Mouse (Mus musculus) kidney, embryonic 16.5 days (tissue): ENCODE results near the gene Krt71. TPM values are rescaled to one million over a fixed set of nuclear protein-coding genes. Genes with fewer than 3 reads are reported as not detected.

Experiments used
- ATAC-seq: fragments of 200-750 bp; cut with Nextera tagmentation; 2 replicates; pipeline ENCODE4 v1.8.0; 2017; ENCODE audit warnings: moderate TSS enrichment; ENCODE audit not compliant: low FRiP score, low TSS enrichment
- H3K27ac ChIP-seq: fragments of 300-500 bp; sonication (generic); 2 replicates; pipeline ENCODE4 v1.5.1; 2014; ENCODE audit warnings: low read length
- H3K27me3 ChIP-seq: fragments of 300-500 bp; sonication (generic); 2 replicates; pipeline ENCODE4 v1.6.1; 2014; ENCODE audit warnings: low read length, control low read depth, mixed read lengths; ENCODE audit not compliant: insufficient read depth
- H3K36me3 ChIP-seq: fragments of 300-500 bp; sonication (generic); 2 replicates; pipeline ENCODE4 v1.6.1; 2014; ENCODE audit warnings: low read length, control low read depth, mixed read lengths; ENCODE audit not compliant: insufficient read depth
- H3K4me1 ChIP-seq: fragments of 300-500 bp; sonication (generic); 2 replicates; pipeline ENCODE4 v1.6.1; 2014; ENCODE audit warnings: low read length, control low read depth, mixed read lengths; ENCODE audit not compliant: insufficient read depth
- H3K4me2 ChIP-seq: fragments of 300-500 bp; sonication (generic); replicated peaks from 2 replicates; pipeline ENCODE4 v1.6.1; 2014; ENCODE audit warnings: low read depth, low read length
- H3K4me3 ChIP-seq: fragments of 300-500 bp; sonication (generic); 2 replicates; pipeline ENCODE4 v1.5.1; 2014; ENCODE audit warnings: mild to moderate bottlenecking, low read length
- H3K9ac ChIP-seq: fragments of 300-500 bp; sonication (generic); replicated peaks from 2 replicates; pipeline ENCODE4 v1.6.1; 2014; ENCODE audit warnings: low read length
- H3K9me3 ChIP-seq: fragments of 300-500 bp; sonication (generic); 2 replicates; pipeline ENCODE4 v1.6.1; 2016; ENCODE audit warnings: low read length, control low read depth
- WGBS: fragments of 180-500 bp; shearing (Covaris S2); extraction: QIAGEN DNeasy Blood & Tissue Kit; methylation state at CpG from one replicate; pipeline ENCODE4 v1.1.7; 2014; 5-methylcytosine and 5-hydroxymethylcytosine counted together
- polyA plus RNA-seq: library from polyadenylated mRNA; unstranded; fragments of >200 nt; fragmentation: Nextera tagmentation; extraction: Ambion mirVana; gene quantifications from 2 replicates; pipeline ENCODE4 v1.2.1, GENCODE M21; 2015

Gene Krt71
- polyA plus RNA-seq: not detected in 2 replicates

DNA sequence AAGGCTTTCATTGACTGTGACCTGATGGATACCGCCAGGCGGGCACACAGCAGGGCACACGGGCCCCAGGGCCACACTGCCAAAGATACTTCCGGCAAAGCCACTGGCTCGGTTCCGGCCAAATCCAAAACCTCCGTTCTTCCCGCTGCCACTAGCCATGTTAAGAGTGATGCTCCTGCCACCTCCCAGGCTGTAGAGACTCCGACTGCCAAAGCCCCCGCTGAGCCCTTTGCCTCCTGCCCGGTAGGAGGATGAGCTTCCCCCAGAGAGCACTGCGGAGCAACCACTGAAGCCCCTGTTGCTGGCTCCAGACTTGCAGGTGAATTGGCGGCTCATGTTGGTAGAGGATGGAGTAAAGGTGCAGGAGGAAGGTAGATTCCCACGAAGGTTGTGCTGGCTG is at the start of gene Krt71:
TSS of gene Krt71 (minus strand) at position 399 of the 400 bp plus-strand sequence.
- H3K4me1 ChIP-seq: no peaks in the 10 kb centered on the region
- no peaks in the 10 kb centered on the region for H3K36me3 ChIP-seq
- 57% methylated on average over 14 of the region's 14 CpGs for WGBS
- no peak within 1 kb of the TSS for H3K4me2 ChIP-seq
- peaks cover 4% of the 10 kb centered on the region; the same call in 1 of the 2 replicates for H3K27me3 ChIP-seq
- H3K9me3 ChIP-seq: no peaks in the 10 kb centered on the region
- no peak for ATAC-seq
- no peak within 1 kb of the TSS for H3K4me3 ChIP-seq
- H3K9ac ChIP-seq: no peak within 1 kb of the TSS
- H3K27ac ChIP-seq: no peak within 1 kb of the TSS

DNA sequence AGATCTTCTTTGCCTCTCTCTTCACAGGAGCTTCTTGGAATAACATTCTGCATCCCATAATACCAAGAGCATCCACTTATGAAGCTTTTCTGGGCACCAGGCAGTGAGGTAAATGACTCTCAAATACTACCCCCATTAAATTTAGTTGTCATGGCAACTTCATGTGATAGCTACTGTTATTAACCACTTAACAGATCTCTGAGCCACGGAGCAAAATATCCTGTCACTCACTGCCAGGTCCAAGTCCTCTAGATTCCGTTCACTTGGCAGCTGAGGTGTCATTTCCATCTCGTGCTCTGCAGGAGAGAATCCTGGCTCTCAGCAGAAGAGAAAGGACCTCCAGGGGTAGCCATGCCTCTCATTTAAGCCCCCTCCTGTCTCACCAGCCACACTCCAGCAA is 48.0 kb upstream of the Krt71 start:
- WGBS: 14% methylated on average over 3 of the region's 3 CpGs
- Histone ChIP-seq H3K4me1 (no peaks in the 10 kb centered on the region), H3K4me2 (no peak overlapping the region), H3K4me3 (no peak overlapping the region), H3K9me3 (no peaks in the 10 kb centered on the region), H3K27ac (no peak overlapping the region), H3K9ac (no peak overlapping the region), H3K27me3 (no peaks in the 10 kb centered on the region), H3K36me3 (no peaks in the 10 kb centered on the region)
- ATAC-seq: no peak

DNA sequence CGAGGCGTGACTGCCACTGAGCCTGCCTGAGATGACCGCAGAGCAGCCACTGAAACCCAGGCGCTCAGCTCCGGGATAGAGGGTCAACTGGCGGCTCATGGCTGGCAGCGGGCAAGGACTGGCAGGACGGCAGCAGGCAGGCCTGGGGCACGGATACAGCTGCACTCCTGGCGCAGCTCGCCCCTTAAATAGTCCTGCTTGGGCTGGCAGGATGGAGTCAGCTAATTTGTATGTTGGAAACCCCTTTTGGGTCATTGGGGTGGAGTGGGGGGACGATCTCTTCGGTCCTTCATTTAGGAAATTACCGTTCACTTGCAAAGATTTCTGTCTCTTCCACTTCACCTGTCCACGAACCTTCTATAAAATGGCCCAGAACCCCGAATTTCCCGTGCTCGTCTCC is 43.5 kb upstream of the Krt71 start, which contains the start of gene Krt72:
TSS of gene Krt72 (minus strand) at position 101 of the 400 bp plus-strand sequence.
- no peak within 1 kb of the TSS for H3K27ac ChIP-seq
- H3K27me3 ChIP-seq: no peaks in the 10 kb centered on the region
- WGBS: 90% methylated on average over 18 of the region's 18 CpGs
- H3K4me1 ChIP-seq: no peaks in the 10 kb centered on the region
- H3K4me3 ChIP-seq: no peak within 1 kb of the TSS
- H3K9ac ChIP-seq: no peak within 1 kb of the TSS
- H3K4me2 ChIP-seq: no peak within 1 kb of the TSS
- no peaks in the 10 kb centered on the region for H3K36me3 ChIP-seq
- H3K9me3 ChIP-seq: no peaks in the 10 kb centered on the region
- ATAC-seq: no peak

DNA sequence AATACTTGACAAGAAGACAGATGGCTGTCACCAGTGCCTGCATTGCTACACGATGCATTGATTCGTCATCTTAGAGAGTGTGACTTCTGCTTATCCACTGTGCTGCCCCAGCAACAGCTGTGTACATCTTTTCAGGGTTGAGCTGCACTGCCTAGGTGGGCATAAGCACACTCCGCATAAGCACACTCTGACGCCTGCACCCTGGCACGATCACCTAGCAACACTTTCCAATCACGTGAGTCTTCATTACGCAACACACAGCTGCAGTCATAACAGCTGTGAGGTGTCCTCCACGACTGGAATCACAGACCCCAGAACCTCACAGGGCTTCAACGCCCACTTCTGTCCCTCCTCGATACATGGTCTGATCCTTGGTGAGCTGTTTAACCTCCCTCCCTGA is 30.5 kb upstream of the Krt71 start:
- Histone ChIP-seq H3K27me3 (no peaks in the 10 kb centered on the region; the same call in 1 of the 2 replicates), H3K4me3 (no peak overlapping the region), H3K9me3 (no peaks in the 10 kb centered on the region), H3K9ac (no peak overlapping the region), H3K27ac (no peak overlapping the region), H3K4me1 (no peaks in the 10 kb centered on the region), H3K4me2 (no peak overlapping the region), H3K36me3 (no peaks in the 10 kb centered on the region)
- WGBS: 74% methylated on average over 10 of the region's 10 CpGs
- no peak for ATAC-seq

DNA sequence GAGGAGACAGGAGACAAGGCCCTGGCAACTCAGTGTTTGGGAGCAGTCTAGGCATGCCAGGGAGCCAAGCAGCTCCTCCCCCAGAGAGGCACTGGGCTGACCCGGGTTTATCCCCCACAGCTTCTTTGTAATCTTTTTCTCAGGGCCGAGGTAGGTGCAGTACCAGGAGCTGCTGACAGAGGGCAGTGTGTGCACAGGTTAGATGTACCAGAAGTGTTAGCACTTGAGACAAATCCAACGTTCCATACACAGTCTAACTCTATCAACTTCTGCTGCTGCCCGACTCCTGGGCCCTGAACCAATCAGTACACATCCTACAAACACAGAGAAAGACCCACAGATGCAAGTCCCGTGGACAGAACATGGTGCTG is 29.8 kb upstream of the Krt71 start:
- Histone ChIP-seq H3K27ac (no peak overlapping the region), H3K27me3 (no peaks in the 10 kb centered on the region; the same call in 1 of the 2 replicates), H3K4me3 (no peak overlapping the region), H3K36me3 (no peaks in the 10 kb centered on the region), H3K9me3 (no peaks in the 10 kb centered on the region), H3K9ac (no peak overlapping the region), H3K4me2 (no peak overlapping the region), H3K4me1 (no peaks in the 10 kb centered on the region)
- 10% methylated on average over 5 of the region's 5 CpGs for WGBS
- peak; percentile 59 for ATAC-seq

DNA sequence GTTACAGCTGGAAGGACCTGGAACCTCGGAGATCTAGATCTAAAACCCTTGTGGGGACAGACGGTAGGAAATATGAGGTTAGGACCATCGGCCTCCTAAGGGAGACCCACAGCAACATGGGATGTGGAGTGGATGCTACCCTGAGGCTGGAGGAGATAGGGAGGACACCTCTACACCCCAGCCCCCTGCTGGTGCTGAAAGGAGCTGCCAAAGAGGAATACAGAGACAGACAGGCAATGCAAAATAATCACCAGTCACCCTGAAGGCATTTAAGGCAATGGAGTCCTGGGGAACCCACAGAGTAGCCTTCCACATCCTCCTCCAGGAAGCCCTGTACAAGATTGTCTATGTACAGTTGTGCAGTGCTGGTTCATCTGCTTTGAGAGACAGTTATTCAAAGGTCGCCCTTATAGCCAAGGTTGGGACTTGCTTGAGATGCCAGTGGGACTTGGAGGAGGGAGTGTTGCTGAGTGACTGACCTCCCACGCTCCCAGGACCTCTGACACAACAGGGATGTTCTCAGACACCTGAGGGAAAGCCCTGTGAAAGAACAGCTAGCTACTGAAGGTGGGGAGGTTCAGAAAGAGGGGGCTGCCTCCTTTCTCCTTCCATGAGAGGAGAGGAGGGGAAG is 29.3 kb upstream of the Krt71 start:
- no peak overlapping the region for H3K27ac ChIP-seq
- no peaks in the 10 kb centered on the region; the same call in 1 of the 2 replicates for H3K27me3 ChIP-seq
- no peak overlapping the region for H3K4me2 ChIP-seq
- 0 out of 2 replicates have a peak, but pooled peaks have one; percentile 49 for ATAC-seq
- no peaks in the 10 kb centered on the region for H3K36me3 ChIP-seq
- H3K9me3 ChIP-seq: no peaks in the 10 kb centered on the region
- no peak overlapping the region for H3K4me3 ChIP-seq
- no peak overlapping the region for H3K9ac ChIP-seq
- no peaks in the 10 kb centered on the region for H3K4me1 ChIP-seq
- 67% methylated on average over 5 of the region's 5 CpGs for WGBS

DNA sequence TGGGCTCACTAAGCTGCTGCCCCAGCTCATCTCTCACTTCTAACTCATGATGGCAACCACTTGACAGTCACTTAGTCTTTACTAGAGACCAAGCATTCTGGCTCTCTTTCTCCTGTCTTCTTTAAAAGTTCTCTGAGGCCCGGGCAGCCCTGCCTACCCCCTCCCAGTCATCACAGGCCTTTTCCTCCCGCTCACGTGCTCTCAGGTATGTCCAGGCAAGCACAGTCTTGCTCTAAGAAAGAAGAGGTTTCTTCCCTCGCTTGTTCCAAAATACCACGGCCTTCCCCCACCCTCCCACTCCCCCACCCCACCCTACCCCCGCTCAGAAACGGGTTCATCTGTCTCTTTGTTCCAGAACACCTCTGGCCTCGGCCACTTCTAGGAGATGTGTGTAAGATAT is 27.3 kb upstream of the Krt71 start:
- WGBS: 34% methylated on average over 8 of the region's 8 CpGs
- H3K36me3 ChIP-seq: no peaks in the 10 kb centered on the region
- H3K4me2 ChIP-seq: no peak overlapping the region
- H3K27me3 ChIP-seq: no peaks in the 10 kb centered on the region; the same call in 1 of the 2 replicates
- no peak for ATAC-seq
- no peak overlapping the region for H3K4me3 ChIP-seq
- no peaks in the 10 kb centered on the region for H3K4me1 ChIP-seq
- no peak overlapping the region for H3K9ac ChIP-seq
- no peaks in the 10 kb centered on the region for H3K9me3 ChIP-seq
- no peak overlapping the region for H3K27ac ChIP-seq

DNA sequence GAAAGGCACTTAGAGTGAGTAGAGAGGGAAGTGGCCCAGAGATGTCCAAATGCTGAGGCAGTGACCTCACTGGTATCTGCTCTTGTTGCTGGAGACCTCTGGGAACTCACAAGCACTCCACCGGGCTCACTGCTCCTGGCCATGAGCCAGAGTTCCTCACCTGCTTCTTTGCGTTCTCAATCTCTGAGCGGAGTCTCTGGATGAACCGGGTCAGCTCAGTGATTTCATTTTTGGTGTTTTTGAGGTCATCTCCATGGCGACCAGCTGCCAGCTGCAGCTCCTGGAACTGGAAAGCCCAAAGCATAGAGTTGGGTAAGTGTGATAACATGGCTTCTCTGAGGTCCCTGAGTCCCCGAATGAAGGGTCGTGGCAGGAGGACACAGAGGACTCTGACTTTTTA is 5.1 kb downstream of the Krt71 start:
- H3K27me3 ChIP-seq: peaks cover 3% of the 10 kb centered on the region; the same call in 1 of the 2 replicates
- no peak overlapping the region for H3K4me3 ChIP-seq
- whole genome bisulfite sequencing: 83% methylated on average over 7 of the region's 7 CpGs
- no peak overlapping the region for H3K27ac ChIP-seq
- no peaks in the 10 kb centered on the region for H3K4me1 ChIP-seq
- H3K9me3 ChIP-seq: no peaks in the 10 kb centered on the region
- no peaks in the 10 kb centered on the region for H3K36me3 ChIP-seq
- H3K4me2 ChIP-seq: no peak overlapping the region
- H3K9ac ChIP-seq: no peak overlapping the region
- no peak for ATAC-seq

DNA sequence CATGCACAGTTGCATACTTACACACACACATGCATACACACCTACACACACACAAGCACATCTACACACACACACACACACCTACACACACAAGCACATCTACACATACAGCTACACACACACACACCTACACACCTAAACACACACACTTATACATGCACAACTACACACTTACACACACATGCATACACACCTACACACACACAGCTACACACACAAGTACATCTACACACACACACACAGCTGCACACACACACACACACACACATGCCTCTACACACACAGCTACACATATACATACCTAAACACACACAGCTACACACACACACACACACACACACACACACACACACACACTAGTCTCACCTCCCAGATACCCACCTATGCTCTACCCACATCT is 12.3 kb downstream of the Krt71 start:
- Histone ChIP-seq H3K4me1 (no peaks in the 10 kb centered on the region), H3K36me3 (no peaks in the 10 kb centered on the region), H3K27me3 (no peaks in the 10 kb centered on the region), H3K9ac (no peak overlapping the region), H3K9me3 (no peaks in the 10 kb centered on the region), H3K4me3 (no peak overlapping the region), H3K4me2 (no peak overlapping the region), H3K27ac (no peak overlapping the region)
- ATAC-seq: no peak

DNA sequence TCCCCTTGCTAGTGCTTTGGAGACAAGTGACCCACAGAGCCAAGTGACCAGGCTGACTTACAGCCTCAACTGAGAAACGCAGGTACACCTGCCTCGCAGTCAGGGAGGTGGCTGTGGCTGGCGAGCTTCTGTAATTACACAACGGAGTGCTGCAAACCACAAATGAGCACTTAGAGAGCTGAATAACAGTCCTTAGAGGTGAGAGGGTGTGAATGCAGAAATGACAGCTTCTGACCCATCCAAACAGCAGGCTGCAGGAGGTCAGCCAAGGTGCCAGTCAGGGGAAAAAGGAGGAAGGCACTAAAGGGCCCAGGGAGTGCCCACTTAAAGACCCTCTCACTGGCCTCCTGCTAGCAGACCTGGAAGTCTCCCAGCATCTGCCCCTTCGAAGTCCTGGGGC is 18.2 kb downstream of the Krt71 start:
- 50% methylated on average over 5 of the region's 5 CpGs for WGBS
- Histone ChIP-seq H3K4me2 (no peak overlapping the region), H3K27ac (no peak overlapping the region), H3K27me3 (no peaks in the 10 kb centered on the region), H3K9me3 (no peaks in the 10 kb centered on the region), H3K4me1 (no peaks in the 10 kb centered on the region), H3K9ac (no peak overlapping the region), H3K4me3 (no peak overlapping the region), H3K36me3 (no peaks in the 10 kb centered on the region)
- ATAC-seq: no peak
